Mouse (Mus musculus): ENCODE measurements around the gene Krt31.

DNA sequence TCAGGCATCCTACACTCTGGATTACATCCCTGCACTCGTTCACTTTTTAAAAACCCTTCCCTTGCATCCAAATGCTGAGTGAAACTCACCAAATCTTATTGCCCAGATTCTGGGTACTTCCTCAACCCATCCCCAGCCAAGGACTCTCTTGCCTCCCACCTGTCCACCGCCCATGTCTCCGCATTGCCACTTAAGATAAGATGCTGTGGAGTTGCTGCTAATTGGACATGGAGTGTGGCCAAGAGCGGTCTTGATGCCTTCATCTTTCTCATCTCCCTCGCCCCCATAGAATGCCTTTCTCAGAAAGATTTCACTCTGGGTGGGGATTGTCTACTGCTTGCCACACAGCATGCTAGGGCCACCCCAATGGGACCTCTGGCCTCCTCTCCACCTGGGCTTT is 42.0 kb downstream of the Krt31 start:
- no peak for TF ChIP-seq CTCF (IDR thresholded peaks at IDR 0.05; ENCODE audit: low read depth, low read length)
- no peak for TF ChIP-seq GATA1 (IDR thresholded peaks at IDR 0.05; ENCODE audit: borderline replicate concordance, low read length)
- TF ChIP-seq POLR2AphosphoS5 (IDR thresholded peaks at IDR 0.05; ENCODE audit: insufficient replicate concordance, low read depth, low read length): no peak
